Mouse (Mus musculus): ENCODE data around the gene Mex3b. TPM values are rescaled to one million over a fixed set of nuclear protein-coding genes. Genes with fewer than 3 reads are reported as not detected.

The Mex3b gene
- polyA plus RNA-seq, 1 experiment from 2014 or later, result 20.7 TPM

DNA sequence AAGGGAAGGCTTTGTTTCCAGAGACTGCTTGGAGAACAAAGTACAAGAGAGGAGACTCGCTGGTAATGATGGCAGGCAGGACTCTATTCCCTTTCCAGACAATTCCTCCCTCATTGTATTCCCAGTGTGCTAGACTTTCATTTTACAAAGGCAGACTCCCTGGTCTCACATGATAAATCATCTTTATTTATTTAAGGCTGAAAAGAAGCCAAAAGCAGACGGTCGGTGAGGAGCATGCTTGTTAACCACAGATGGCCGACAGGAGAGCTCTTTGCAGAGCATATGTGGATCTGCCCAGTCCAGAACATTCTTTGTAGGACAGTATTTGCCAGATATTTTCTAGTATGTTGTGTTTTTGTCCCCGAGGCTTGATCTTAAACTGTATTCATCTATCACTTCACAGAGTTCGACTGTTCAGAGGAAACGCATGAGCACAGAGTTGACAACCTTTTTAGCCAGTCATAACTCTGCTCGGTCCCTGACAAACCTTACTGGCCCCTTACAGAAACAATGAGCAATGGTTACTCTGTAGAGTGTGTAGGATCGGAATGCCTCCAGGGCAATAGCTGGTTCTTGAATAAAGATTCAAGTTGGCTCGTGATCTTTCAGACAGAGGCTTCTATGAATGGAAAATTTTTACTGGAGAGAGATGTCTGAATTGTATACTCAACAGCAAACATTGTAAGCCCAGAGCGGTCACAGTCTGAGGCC lies 28.0 kb upstream of the Mex3b start:
- WGBS, result 47% methylated on average over 11 of the region's 11 CpGs
- ATAC-seq, result peak; percentile 48; the same call in 1 of the 2 replicates

DNA sequence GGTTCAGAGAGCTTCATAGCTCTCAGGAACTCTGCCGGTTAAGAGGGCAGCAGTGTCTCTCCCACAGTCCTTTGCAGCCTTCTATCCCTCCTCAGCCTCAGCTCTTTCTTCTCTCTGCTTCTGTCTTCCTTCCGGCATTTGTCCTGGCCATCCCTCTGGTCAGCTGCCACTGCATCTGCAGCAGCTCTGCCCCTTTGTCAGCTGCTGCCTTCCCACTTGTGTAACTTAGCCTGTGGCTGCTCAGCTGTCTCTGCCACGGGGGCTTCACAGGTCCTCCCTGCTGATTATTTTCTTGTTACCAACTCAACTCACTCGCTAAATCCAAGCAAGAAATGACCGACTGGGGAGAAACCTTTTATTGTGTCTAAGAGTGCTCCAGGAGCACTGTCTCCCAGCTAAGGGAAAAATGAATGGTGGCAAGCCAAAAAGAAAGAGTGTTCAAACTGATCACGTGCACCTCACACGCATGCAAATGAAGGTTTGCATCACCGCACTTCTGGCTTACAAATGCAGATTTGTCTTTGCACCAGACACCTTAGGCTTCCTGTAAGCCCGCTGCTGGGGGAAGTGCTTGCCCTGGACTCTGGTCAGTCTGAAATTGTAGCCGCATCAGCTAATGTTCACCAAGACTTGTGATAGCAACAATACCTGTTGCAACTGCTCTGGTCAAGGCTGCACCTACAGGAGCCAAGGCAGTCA lies 24.8 kb upstream of the Mex3b start:
- WGBS, result 21% methylated on average over 10 of the region's 10 CpGs
- Histone ChIP-seq H3K4me1 (ENCODE audit: control insufficient read depth, insufficient read depth, low read depth, low read length) (peaks cover 5% of the 10 kb centered on the region; the same call in 1 of the 2 replicates), H3K36me3 (ENCODE audit: control insufficient read depth, insufficient read depth, low read length) (no peaks in the 10 kb centered on the region), H3K9ac (ENCODE audit: low read depth, low read length) (no peak overlapping the region; the same call in 1 of the 2 replicates), H3K9me3 (ENCODE audit: control insufficient read depth, low read length) (no peaks in the 10 kb centered on the region), H3K4me2 (ENCODE audit: low read length) (0 out of 2 replicates have a peak overlapping the region, but pooled peaks have one; percentile 4), H3K4me3 (ENCODE audit: low read length) (no peak overlapping the region), H3K27ac (ENCODE audit: low read depth, low read length) (no peak overlapping the region), H3K27me3 (replicated peaks; ENCODE audit: control insufficient read depth, insufficient read depth, low read length) (no peaks in the 10 kb centered on the region)
- 0 out of 2 replicates have a peak, but pooled peaks have one; percentile 45 for ATAC-seq

More for the DNA sequence above, 28.0 kb upstream of the Mex3b start:
- Histone ChIP-seq H3K4me3 (ENCODE audit: low read length) (no peak overlapping the region), H3K36me3 (ENCODE audit: control insufficient read depth, insufficient read depth, low read length) (no peaks in the 10 kb centered on the region), H3K27me3 (replicated peaks; ENCODE audit: control insufficient read depth, insufficient read depth, low read length) (no peaks in the 10 kb centered on the region), H3K9me3 (ENCODE audit: control insufficient read depth, low read length) (no peaks in the 10 kb centered on the region), H3K4me1 (ENCODE audit: control insufficient read depth, insufficient read depth, low read depth, low read length) (peaks cover 5% of the 10 kb centered on the region; the same call in 1 of the 2 replicates), H3K27ac (ENCODE audit: low read depth, low read length) (no peak overlapping the region), H3K9ac (ENCODE audit: low read depth, low read length) (no peak overlapping the region), H3K4me2 (ENCODE audit: low read length) (no peak overlapping the region)

DNA sequence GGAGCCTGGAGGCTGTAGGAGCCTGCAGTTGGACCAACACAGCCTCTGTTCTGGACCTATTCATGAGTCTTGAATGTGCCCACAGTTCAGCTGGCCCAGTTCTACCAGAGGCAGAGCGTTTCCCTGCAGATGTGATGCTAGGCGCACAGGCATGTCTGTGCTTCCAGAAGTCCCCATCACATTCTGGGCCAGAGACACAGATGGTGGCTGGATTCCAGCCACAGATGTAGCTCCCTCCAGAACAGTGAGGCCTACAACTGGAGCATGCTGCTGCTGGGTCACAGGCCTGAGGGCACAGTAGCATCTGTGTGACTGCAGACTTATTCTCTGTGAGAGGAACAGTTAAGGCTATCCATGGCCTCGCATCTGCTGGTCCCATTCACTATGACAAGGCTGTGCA lies 16.4 kb upstream of the Mex3b start:
- Histone ChIP-seq H3K4me3 (ENCODE audit: low read length) (no peak overlapping the region), H3K4me2 (ENCODE audit: low read length) (no peak overlapping the region), H3K27me3 (replicated peaks; ENCODE audit: control insufficient read depth, insufficient read depth, low read length) (no peaks in the 10 kb centered on the region), H3K9ac (ENCODE audit: low read depth, low read length) (no peak overlapping the region), H3K36me3 (ENCODE audit: control insufficient read depth, insufficient read depth, low read length) (no peaks in the 10 kb centered on the region), H3K9me3 (ENCODE audit: control insufficient read depth, low read length) (no peaks in the 10 kb centered on the region), H3K27ac (ENCODE audit: low read depth, low read length) (no peak overlapping the region), H3K4me1 (ENCODE audit: control insufficient read depth, insufficient read depth, low read depth, low read length) (peaks cover 4% of the 10 kb centered on the region)
- 78% methylated on average over 3 of the region's 3 CpGs for WGBS
- ATAC-seq, result no peak

DNA sequence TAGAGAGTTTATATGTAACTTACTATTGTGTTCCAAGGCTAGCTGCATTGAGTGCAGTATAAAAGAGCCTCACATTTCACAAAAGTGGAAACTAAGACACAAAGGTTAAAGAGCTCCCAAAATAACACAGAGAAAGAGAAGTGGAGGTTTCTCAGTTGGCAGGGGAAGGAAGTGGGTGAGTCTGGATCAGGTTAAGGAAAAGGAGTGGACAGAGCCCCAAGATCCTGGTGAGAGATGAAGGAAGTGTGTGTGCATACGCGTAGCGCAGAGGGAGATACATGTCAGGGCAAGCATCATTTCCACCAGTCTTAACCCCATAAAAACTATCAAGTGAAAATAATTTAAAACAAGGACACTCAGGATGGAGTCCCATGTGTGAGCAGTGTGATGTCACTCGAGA lies 15.5 kb upstream of the Mex3b start:
- Histone ChIP-seq H3K9ac (ENCODE audit: low read depth, low read length) (no peak overlapping the region), H3K36me3 (ENCODE audit: control insufficient read depth, insufficient read depth, low read length) (no peaks in the 10 kb centered on the region), H3K4me3 (ENCODE audit: low read length) (no peak overlapping the region), H3K4me2 (ENCODE audit: low read length) (no peak overlapping the region), H3K27ac (ENCODE audit: low read depth, low read length) (no peak overlapping the region), H3K4me1 (ENCODE audit: control insufficient read depth, insufficient read depth, low read depth, low read length) (peaks cover 4% of the 10 kb centered on the region), H3K9me3 (ENCODE audit: control insufficient read depth, low read length) (no peaks in the 10 kb centered on the region), H3K27me3 (replicated peaks; ENCODE audit: control insufficient read depth, insufficient read depth, low read length) (no peaks in the 10 kb centered on the region)
- no peak for ATAC-seq
- WGBS, result 87% methylated on average over 4 of the region's 4 CpGs

DNA sequence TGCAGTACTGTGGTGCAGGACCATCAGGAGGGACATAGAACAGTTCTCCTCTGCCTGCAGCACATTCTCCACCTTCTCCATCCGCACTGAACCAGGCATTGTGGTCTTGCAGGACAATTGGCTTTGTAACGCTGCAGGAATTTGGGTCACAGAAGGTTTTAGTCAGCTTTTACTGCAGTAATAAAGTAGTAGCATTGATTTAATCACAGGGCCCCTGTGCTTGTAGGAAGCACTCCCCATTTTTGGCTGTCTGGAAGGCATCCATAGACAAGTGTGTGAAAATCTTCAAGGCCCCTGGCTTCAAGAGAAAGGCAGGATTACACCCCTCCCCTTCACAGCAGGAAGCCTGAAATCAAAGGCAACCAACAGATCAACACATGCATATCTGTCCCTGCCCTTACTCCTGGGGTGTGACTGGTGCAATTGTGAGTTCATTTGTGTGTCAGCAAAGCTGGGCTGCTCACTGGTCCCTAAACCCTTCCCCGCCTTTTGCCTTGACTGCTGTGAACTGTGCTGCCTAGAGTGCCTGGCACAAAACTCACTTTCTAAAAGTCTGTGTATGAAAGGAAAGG lies 12.9 kb upstream of the Mex3b start:
- ATAC-seq, result no peak
- Histone ChIP-seq H3K36me3 (ENCODE audit: control insufficient read depth, insufficient read depth, low read length) (no peaks in the 10 kb centered on the region), H3K27me3 (replicated peaks; ENCODE audit: control insufficient read depth, insufficient read depth, low read length) (no peaks in the 10 kb centered on the region), H3K4me1 (ENCODE audit: control insufficient read depth, insufficient read depth, low read depth, low read length) (peaks cover 4% of the 10 kb centered on the region), H3K27ac (ENCODE audit: low read depth, low read length) (no peak overlapping the region), H3K4me2 (ENCODE audit: low read length) (no peak overlapping the region), H3K9me3 (ENCODE audit: control insufficient read depth, low read length) (no peaks in the 10 kb centered on the region), H3K4me3 (ENCODE audit: low read length) (no peak overlapping the region), H3K9ac (ENCODE audit: low read depth, low read length) (no peak overlapping the region)
- 26% methylated on average over 3 of the region's 3 CpGs for WGBS

DNA sequence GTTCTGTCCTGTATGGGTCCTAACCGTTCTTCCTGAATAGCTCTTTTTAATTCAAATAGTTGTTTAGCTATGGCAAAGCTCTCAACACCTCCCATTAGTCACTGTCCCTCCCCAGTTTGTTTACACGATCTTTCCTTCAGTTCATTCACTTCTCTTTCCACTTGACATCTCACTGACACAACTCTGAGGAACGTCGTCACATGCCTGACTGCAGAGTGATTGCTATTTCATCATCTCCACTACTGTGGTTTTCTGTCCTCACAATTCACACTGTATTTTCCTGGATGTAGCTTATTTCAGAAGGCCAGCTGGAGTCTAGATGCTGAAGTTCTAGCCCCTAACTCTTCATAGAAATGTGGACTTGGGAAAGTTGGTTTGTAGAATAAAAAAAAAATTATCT lies 8.5 kb upstream of the Mex3b start:
- Histone ChIP-seq H3K4me1 (ENCODE audit: control insufficient read depth, insufficient read depth, low read depth, low read length) (peaks cover 5% of the 10 kb centered on the region), H3K4me2 (ENCODE audit: low read length) (no peak overlapping the region), H3K36me3 (ENCODE audit: control insufficient read depth, insufficient read depth, low read length) (no peaks in the 10 kb centered on the region), H3K9ac (ENCODE audit: low read depth, low read length) (no peak overlapping the region), H3K9me3 (ENCODE audit: control insufficient read depth, low read length) (no peaks in the 10 kb centered on the region), H3K27me3 (replicated peaks; ENCODE audit: control insufficient read depth, insufficient read depth, low read length) (no peaks in the 10 kb centered on the region), H3K4me3 (ENCODE audit: low read length) (no peak overlapping the region), H3K27ac (ENCODE audit: low read depth, low read length) (no peak overlapping the region)
- WGBS, result 51% methylated on average over 4 of the region's 4 CpGs
- no peak for ATAC-seq

DNA sequence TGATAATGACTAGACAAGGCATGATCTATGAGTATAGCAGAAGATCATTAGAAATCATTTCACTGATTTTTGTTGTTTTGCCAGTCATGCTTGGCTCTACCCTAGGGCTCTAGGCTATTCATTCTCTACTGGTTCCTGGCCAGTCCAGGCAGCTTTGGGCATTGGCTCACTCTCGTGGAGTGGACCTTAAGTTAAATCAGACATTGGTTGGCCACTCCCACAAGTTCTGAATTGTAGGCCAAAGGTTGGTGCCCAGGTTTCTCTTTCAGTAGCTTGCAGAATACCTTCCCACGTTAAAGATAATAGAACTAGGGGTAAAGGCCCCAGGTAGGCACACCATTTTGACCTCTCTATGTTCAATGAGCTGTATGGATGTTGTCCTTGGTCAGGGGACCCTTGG lies 6.5 kb upstream of the Mex3b start:
- Histone ChIP-seq H3K4me3 (ENCODE audit: low read length) (no peak overlapping the region), H3K4me1 (ENCODE audit: control insufficient read depth, insufficient read depth, low read depth, low read length) (peaks cover 14% of the 10 kb centered on the region), H3K9me3 (ENCODE audit: control insufficient read depth, low read length) (no peaks in the 10 kb centered on the region), H3K27ac (ENCODE audit: low read depth, low read length) (no peak overlapping the region), H3K9ac (ENCODE audit: low read depth, low read length) (no peak overlapping the region), H3K4me2 (ENCODE audit: low read length) (no peak overlapping the region), H3K27me3 (replicated peaks; ENCODE audit: control insufficient read depth, insufficient read depth, low read length) (no peaks in the 10 kb centered on the region), H3K36me3 (ENCODE audit: control insufficient read depth, insufficient read depth, low read length) (no peaks in the 10 kb centered on the region)
- WGBS, result 85% methylated on average over 2 of the region's 2 CpGs
- ATAC-seq, result no peak

DNA sequence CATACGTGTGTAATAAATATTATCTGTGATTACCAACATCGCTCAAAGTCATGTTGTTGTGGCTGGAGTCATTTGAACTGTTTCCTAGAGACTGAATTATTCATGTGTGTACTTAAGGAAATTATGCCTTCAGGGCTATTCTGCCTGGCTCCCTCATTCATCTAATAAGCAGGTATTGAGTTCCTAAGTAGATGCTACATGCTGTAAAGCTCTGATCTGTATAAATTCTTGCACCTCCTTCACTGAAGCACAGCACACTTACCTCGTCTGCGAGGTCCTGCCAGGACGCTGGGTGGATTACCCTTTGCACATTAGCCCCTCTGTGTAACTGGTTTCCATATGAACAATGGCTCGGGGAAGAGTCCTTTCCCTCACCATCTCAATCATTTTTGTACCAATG lies 3.8 kb upstream of the Mex3b start:
- H3K27me3 ChIP-seq (replicated peaks; ENCODE audit: control insufficient read depth, insufficient read depth, low read length), result no peaks in the 10 kb centered on the region
- H3K9me3 ChIP-seq (ENCODE audit: control insufficient read depth, low read length), result no peaks in the 10 kb centered on the region
- H3K9ac ChIP-seq (ENCODE audit: low read depth, low read length), result no peak overlapping the region
- peak overlapping the region; percentile 41; the same call in 1 of the 2 replicates for H3K27ac ChIP-seq (ENCODE audit: low read depth, low read length)
- H3K4me3 ChIP-seq (ENCODE audit: low read length), result no peak overlapping the region
- no peak overlapping the region for H3K4me2 ChIP-seq (ENCODE audit: low read length)
- WGBS, result 38% methylated on average over 6 of the region's 6 CpGs
- ATAC-seq, result no peak
- H3K36me3 ChIP-seq (ENCODE audit: control insufficient read depth, insufficient read depth, low read length), result no peaks in the 10 kb centered on the region
- H3K4me1 ChIP-seq (ENCODE audit: control insufficient read depth, insufficient read depth, low read depth, low read length), result peaks cover 14% of the 10 kb centered on the region
